Mouse (Mus musculus) embryonic facial prominence, embryonic 13.5 days (tissue): ENCODE measurements at regions not wholly inside any gene's neighbourhood (a gene's known extent, or its start where the extent isn't known, plus 50 kb on each side); places are given as distances from the start of the nearest gene placed in this dataset.
"Not testable (repeated sequence)": the region's sequence is repeated elsewhere in the genome, so short reads cannot be mapped to it uniquely, and the experiment has no call there.

ENCODE experiments used
- ATAC-seq: fragments of 200-750 bp; cut with Nextera tagmentation; 2 replicates; pipeline ENCODE4 v1.8.0; 2017; ENCODE audit warnings: low read depth; ENCODE audit not compliant: insufficient number of reproducible peaks, insufficient read depth, low FRiP score, low TSS enrichment
- H3K27ac ChIP-seq: fragments of 300-500 bp; sonication (generic); 2 replicates; pipeline ENCODE4 v1.5.1; 2015; ENCODE audit warnings: moderate library complexity, mild to moderate bottlenecking, inconsistent platforms
- H3K27me3 ChIP-seq: fragments of 300-500 bp; sonication (generic); 2 replicates; pipeline ENCODE4 v1.6.1; 2015; ENCODE audit warnings: mild to moderate bottlenecking, inconsistent platforms
- H3K36me3 ChIP-seq: fragments of 300-500 bp; sonication (generic); 2 replicates; pipeline ENCODE4 v1.6.1; 2015; ENCODE audit warnings: mild to moderate bottlenecking, inconsistent platforms
- H3K4me1 ChIP-seq: fragments of 300-500 bp; sonication (generic); 2 replicates; pipeline ENCODE4 v1.6.1; 2015; ENCODE audit warnings: inconsistent platforms
- H3K4me2 ChIP-seq: fragments of 300-500 bp; sonication (generic); 2 replicates; pipeline ENCODE4 v1.6.1; 2015; ENCODE audit warnings: moderate library complexity, mild to moderate bottlenecking, inconsistent platforms
- H3K4me3 ChIP-seq: fragments of 300-500 bp; sonication (generic); 2 replicates; pipeline ENCODE4 v1.5.1; 2015; ENCODE audit warnings: mild to moderate bottlenecking, inconsistent platforms
- H3K9ac ChIP-seq: fragments of 300-500 bp; sonication (generic); 2 replicates; pipeline ENCODE4 v1.6.1; 2015; ENCODE audit warnings: mild to moderate bottlenecking, inconsistent platforms
- H3K9me3 ChIP-seq: fragments of 300-500 bp; sonication (generic); 2 replicates; pipeline ENCODE4 v1.6.1; 2016; ENCODE audit warnings: inconsistent platforms
- WGBS: fragments of 180-500 bp; shearing (Covaris S2); methylation state at CpG from one replicate; pipeline ENCODE4 v1.1.7; 2015; ENCODE audit warnings: mixed read lengths; 5-methylcytosine and 5-hydroxymethylcytosine counted together

DNA sequence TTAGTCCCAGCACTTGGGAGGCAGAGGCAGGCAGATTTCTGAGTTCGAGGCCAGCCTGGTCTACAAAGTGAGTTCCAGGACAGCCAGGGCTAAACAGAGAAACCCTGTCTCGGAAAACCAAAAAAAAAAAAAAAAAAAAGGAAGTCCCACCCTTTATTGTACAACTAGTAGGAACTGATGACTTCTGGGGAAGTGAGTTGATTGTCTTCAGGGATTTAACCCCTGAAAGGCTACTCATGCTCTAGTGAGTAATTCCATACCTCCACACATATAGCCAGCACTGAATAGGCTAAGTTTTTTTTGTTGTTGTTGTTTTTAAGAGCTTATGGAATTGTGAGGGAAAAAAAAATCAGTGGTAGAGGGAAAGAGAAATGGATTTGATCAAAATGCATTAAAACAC, 139.6 kb upstream of the Zfp648 start:
- not testable (repeated sequence) for ATAC-seq, H3K27ac ChIP-seq, H3K27me3 ChIP-seq, H3K9me3 ChIP-seq, H3K4me1 ChIP-seq, H3K4me3 ChIP-seq, H3K9ac ChIP-seq, H3K4me2 ChIP-seq, H3K36me3 ChIP-seq
- 76% methylated on average over 2 of the region's 2 CpGs for WGBS

DNA sequence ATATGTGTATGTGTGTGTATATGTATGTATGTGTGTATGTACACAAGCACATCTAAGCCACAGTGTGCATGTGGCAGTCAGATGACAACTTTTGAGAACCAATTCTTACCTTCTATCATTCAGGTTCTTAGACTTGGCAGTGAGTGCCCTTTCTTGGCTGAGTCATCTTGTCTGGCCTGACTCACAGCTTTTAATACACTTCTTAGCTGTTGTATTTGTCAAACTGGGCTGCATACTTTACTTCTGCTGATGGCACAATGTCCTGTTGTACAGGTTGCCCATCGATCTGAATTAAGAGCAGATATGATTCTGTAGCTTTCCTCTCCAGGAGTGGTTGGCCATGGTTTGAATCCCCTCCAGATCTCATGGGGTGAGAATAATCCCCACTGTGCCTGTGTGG, 139.1 kb upstream of the Zfp648 start:
- 0 out of 2 replicates have a peak, but pooled peaks cover 2% of the 10 kb centered on the region for H3K4me1 ChIP-seq
- H3K27ac ChIP-seq = no peak overlapping the region
- 84% methylated on average over 1 of the region's 1 CpGs for WGBS

DNA sequence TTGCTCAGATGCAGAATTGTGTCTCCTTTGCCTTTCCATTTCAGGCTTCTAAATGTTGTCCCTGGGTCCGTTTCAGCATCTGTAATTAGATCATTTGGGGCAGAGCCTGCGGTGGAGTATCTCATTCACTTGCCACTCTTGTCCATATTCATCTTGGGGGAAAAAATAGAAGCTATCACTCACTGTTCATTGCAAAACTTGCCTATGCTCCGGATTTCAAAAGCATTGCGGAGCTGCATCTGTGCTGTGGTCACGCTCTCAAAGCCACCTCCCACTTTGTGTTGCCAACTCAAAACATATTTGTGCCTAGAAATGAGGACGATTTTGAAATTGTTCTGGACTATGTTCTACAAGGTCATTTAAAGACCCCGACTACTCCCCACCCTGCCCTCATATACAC, 138.3 kb upstream of the Zfp648 start:
- no peak for ATAC-seq
- H3K4me3 ChIP-seq = no peak overlapping the region
- 65% methylated on average over 7 of the region's 7 CpGs for WGBS
- H3K9ac ChIP-seq = no peak overlapping the region
- H3K27ac ChIP-seq = no peak overlapping the region
- no peaks in the 10 kb centered on the region for H3K27me3 ChIP-seq
- no peak overlapping the region for H3K4me2 ChIP-seq
- H3K36me3 ChIP-seq = no peaks in the 10 kb centered on the region
- no peaks in the 10 kb centered on the region for H3K9me3 ChIP-seq
- 0 out of 2 replicates have a peak, but pooled peaks cover 2% of the 10 kb centered on the region for H3K4me1 ChIP-seq

More for the DNA sequence above, 139.1 kb upstream of the Zfp648 start:
- H3K9ac ChIP-seq = no peak overlapping the region
- no peaks in the 10 kb centered on the region for H3K36me3 ChIP-seq
- H3K27me3 ChIP-seq = no peaks in the 10 kb centered on the region
- no peak overlapping the region for H3K4me3 ChIP-seq
- ATAC-seq = no peak
- no peak overlapping the region for H3K4me2 ChIP-seq
- H3K9me3 ChIP-seq = no peaks in the 10 kb centered on the region

DNA sequence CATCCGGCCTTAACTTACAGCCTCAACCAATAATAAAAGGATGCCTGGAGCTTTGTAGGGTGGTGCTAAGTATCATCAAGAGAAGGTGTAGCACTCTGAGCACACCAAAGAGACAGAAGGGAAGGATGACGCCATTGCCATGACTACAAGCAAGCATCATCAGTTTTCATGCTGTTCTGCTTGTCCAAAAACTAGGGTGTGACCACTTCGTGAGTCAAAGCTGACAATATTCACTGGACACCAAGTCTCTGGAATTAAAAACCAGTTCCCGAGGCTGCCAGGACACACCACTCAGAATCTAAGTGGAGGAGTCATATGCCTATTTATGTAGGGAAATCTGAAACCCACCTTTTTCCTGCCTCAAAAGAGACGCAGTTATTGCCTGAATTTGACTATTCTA, 136.4 kb upstream of the Zfp648 start:
- ATAC-seq = no peak
- Histone ChIP-seq H3K27me3 (no peaks in the 10 kb centered on the region), H3K4me2 (no peak overlapping the region), H3K27ac (no peak overlapping the region), H3K4me1 (0 out of 2 replicates have a peak, but pooled peaks cover 2% of the 10 kb centered on the region), H3K9ac (no peak overlapping the region), H3K4me3 (no peak overlapping the region), H3K9me3 (0 out of 2 replicates have a peak, but pooled peaks cover 3% of the 10 kb centered on the region), H3K36me3 (no peaks in the 10 kb centered on the region)
- 72% methylated on average over 5 of the region's 5 CpGs for WGBS

DNA sequence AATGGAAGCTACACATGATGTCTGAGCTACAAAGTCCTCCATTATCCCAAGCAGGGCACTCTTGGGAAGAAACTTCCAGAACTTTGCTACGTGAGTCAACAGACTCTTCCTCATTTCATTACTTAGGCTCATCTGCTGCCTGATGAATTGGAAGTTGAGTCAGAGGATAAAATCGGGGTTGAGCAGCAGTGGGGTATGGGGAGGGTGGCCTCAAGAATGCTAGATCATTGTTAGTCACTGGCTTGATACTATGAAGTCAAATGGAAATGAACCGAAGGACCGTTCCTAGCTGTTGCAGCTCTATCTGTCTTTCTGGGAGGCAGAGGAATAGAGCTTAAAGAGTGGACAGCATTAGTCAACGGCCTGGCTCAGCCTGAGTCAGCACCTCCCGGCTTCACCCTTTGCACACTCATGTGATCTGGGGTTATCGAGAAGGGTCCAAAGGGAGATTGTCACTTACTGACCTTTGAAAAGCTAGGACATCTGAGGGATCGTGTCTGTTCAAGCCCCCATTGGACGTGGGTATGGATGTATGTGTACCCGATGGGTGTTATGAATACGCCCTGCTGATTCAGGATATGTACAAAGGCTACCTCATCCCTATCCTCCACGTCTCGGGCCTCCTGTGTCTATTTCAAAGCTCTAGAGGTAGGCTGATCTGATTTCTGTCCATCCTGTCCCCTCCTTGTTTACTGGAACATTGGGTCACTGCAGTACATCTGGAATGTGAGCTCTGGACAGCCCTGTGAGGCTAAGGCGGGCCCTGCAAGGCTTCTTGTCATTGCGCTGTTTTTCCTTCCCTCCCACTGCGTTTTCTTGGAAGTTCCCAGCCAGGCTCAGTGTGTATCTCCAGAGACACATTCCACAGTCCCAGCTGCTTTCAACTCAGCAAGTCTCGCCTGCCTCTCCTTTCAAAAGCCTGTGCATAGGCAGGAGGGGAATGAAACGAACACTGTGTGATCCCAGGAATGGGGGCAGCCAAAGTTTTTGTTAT, 135.4 kb upstream of the Zfp648 start:
- H3K4me1 ChIP-seq = 0 out of 2 replicates have a peak, but pooled peaks cover 2% of the 10 kb centered on the region
- H3K4me3 ChIP-seq = no peak overlapping the region
- no peak overlapping the region for H3K9ac ChIP-seq
- no peak overlapping the region for H3K27ac ChIP-seq
- no peaks in the 10 kb centered on the region for H3K36me3 ChIP-seq
- 78% methylated on average over 18 of the region's 18 CpGs for WGBS
- no peak for ATAC-seq
- H3K4me2 ChIP-seq = no peak overlapping the region
- 0 out of 2 replicates have a peak, but pooled peaks cover 3% of the 10 kb centered on the region for H3K9me3 ChIP-seq
- H3K27me3 ChIP-seq = no peaks in the 10 kb centered on the region

DNA sequence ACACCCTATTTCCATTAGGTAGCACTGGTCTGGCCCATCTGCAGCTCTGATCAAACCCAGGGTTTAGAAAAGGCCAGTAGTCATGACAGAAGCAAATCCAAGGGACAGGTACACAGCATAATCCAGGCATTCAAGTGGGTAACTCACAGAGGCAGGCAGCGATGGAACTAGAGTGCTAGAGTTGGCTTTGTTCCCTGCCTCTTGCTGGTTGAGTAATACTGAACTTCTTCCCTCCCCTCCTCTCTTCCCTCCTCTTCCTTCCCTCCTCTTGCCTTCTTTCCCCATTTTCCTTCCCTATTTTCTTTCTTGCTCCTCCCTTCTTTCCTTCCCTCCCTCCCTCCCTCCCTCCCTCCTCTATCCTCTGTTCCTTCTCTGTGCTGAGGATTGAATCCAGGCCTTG, 133.1 kb upstream of the Zfp648 start:
- Histone ChIP-seq H3K4me2 (no peak overlapping the region), H3K4me1 (0 out of 2 replicates have a peak, but pooled peaks cover 2% of the 10 kb centered on the region), H3K9ac (no peak overlapping the region), H3K4me3 (no peak overlapping the region), H3K9me3 (0 out of 2 replicates have a peak, but pooled peaks cover 3% of the 10 kb centered on the region), H3K27ac (no peak overlapping the region), H3K27me3 (no peaks in the 10 kb centered on the region), H3K36me3 (no peaks in the 10 kb centered on the region)
- ATAC-seq = no peak
- 84% methylated on average over 1 of the region's 1 CpGs for WGBS

DNA sequence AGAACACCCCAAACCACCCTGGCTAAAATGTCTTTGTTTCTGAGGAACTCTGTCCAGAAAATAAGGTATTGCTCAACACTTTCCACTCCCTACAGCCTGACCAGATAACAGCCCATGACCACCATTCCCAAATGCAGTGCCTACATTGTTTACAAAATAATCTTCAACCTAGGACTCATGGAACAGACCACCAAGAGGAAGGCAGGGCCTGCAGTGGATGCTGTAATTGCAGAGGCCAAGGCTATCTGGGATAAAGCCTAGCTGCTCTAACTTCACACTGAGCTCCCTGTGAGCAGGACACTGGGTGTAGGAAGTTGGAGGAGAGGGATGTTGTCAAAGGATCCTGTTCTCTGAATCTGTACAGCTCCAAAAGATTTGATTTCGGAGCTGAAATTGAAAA, 126.7 kb upstream of the Zfp648 start:
- Histone ChIP-seq H3K4me1 (no peaks in the 10 kb centered on the region), H3K27me3 (no peaks in the 10 kb centered on the region), H3K36me3 (no peaks in the 10 kb centered on the region), H3K9ac (no peak overlapping the region), H3K9me3 (no peaks in the 10 kb centered on the region), H3K27ac (no peak overlapping the region), H3K4me3 (no peak overlapping the region), H3K4me2 (no peak overlapping the region)
- ATAC-seq = no peak
- 88% methylated on average over 1 of the region's 1 CpGs for WGBS

DNA sequence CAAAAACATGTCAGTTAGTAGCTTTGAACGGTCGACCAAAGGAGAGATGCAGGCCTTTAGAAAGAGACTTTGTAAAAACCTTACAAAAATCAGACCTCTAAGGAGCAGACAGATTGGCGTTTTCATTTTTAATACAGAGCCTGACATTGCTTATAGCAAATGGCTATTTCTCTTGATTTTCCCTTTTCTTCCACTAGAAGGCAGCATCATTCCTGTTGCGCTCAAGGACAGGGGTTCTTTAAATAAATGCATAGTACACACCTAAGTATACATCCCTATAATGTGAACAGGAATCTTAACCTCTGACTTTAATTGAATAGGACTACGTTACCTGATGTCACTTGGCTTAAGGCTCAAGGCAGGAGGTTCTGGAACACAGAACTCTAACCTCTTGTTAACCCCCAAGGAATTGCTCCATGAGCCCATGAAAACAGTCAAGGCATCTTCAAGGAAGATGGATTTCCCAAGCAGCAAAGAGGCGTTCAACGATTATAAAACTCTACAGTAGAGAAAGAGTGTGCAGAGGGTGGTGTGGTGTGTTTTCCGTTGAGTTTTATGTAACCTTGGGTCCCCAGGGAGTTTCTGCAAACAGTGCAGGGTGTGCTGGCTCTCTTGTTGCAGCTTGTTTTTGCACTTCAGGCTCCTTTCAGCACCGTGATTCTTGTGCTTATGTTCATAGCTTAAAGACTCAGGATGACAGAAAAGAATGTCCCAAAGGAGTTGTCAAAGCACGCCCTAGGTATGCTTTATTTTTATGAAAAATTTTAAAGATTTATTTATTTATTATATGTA, 124.1 kb upstream of the Zfp648 start:
- Histone ChIP-seq H3K4me2 (no peak overlapping the region), H3K9ac (no peak overlapping the region), H3K4me3 (no peak overlapping the region), H3K9me3 (no peaks in the 10 kb centered on the region), H3K36me3 (no peaks in the 10 kb centered on the region), H3K27ac (no peak overlapping the region), H3K27me3 (no peaks in the 10 kb centered on the region), H3K4me1 (no peaks in the 10 kb centered on the region)
- ATAC-seq = no peak
- 61% methylated on average over 10 of the region's 10 CpGs for WGBS

DNA sequence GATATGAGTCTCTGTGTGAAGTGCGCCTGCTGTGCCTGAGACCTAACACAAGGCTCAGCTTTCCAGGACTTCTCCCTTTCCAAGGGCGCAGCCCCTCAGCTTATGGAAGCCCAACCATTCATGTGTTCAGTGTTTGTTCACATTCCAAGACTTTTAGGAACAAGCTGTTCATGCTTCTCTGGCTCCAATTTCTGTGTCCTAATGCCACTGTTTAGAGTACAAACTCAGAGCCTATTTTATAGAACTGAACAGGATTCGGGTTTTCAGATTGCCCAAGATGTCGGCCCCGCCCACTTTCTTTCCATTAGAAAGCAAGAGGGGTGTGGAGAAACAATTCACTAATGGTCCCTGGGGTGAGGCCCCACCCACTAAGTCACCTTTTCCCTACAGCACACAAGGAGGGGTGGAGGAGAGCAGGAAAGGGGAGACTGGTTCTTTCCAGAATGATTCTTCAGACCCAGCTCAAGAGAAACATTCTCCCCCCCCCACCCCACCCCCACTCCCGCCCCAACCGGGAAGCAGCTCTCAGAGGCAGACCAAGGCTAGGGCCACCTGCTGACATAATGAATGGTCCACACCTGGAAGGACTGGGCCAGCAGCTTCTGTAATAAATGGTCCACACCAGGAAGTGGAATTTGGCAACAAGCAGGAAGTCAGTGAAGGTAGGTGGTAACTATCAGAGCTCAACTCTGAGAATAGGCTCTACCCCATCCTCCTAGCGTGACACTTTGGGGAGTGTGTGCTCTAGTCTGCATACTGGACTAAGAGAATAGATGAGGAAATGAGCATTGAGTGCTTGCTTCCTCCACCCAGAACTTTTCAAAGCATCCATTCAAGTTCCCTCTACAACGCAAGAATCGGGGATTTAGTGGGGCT, 120.2 kb upstream of the Zfp648 start:
- H3K9ac ChIP-seq = no peak overlapping the region
- 57% methylated on average over 10 of the region's 10 CpGs for whole genome bisulfite sequencing
- no peaks in the 10 kb centered on the region for H3K27me3 ChIP-seq
- no peak for ATAC-seq
- no peaks in the 10 kb centered on the region for H3K36me3 ChIP-seq
- no peak overlapping the region for H3K4me2 ChIP-seq
- H3K27ac ChIP-seq = no peak overlapping the region
- no peaks in the 10 kb centered on the region for H3K9me3 ChIP-seq
- no peak overlapping the region for H3K4me3 ChIP-seq
- H3K4me1 ChIP-seq = no peaks in the 10 kb centered on the region

DNA sequence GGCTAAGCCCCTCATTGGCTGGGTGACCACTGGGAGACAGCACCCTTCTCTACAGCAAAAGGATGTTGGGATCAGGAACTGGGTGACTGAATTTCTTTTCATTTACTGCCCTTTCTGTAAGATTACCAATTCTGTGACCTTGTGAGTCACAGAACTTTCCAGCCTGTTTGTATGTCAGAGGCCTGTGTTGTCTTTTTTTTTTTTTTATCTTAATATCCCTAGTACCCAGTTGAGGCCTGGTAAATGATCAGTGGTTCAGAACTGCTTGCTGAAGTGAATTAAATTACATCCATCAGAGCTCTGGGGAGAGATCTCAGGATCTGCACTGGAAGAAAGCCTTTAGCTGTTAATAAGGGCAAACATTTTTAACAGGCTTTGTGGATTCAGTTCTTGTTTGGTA, 114.8 kb upstream of the Zfp648 start:
- Histone ChIP-seq H3K4me3 (no peak overlapping the region), H3K27ac (no peak overlapping the region), H3K27me3 (no peaks in the 10 kb centered on the region), H3K9ac (no peak overlapping the region), H3K4me2 (no peak overlapping the region), H3K4me1 (no peaks in the 10 kb centered on the region), H3K36me3 (no peaks in the 10 kb centered on the region), H3K9me3 (no peaks in the 10 kb centered on the region)
- ATAC-seq = no peak

DNA sequence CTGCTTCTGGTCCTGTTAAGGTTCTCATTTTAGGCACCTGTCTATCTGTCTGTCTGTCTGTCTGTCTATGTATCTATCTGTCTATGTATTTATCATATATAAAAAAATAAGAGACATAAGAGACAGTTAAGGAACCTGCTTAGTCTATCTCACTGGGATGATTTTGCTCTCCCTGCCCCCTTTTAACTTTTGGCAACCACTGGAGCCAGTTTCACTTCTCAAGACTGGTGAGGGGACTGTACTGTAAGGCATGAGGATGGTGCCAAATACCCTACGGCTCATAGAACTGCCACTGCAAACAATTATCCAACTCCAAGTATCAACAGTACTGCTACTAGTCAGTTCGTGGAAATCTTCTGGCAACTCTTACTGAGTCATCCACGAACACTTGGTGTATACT, 111.2 kb upstream of the Zfp648 start:
- 73% methylated on average over 3 of the region's 3 CpGs for WGBS
- H3K4me1 ChIP-seq = no peaks in the 10 kb centered on the region
- ATAC-seq = no peak
- no peaks in the 10 kb centered on the region for H3K9me3 ChIP-seq
- H3K27ac ChIP-seq = no peak overlapping the region
- H3K27me3 ChIP-seq = no peaks in the 10 kb centered on the region
- H3K4me3 ChIP-seq = no peak overlapping the region
- no peaks in the 10 kb centered on the region for H3K36me3 ChIP-seq
- H3K4me2 ChIP-seq = no peak overlapping the region
- no peak overlapping the region for H3K9ac ChIP-seq
